Mouse (Mus musculus): ENCODE results near the gene Pkhd1.

DNA sequence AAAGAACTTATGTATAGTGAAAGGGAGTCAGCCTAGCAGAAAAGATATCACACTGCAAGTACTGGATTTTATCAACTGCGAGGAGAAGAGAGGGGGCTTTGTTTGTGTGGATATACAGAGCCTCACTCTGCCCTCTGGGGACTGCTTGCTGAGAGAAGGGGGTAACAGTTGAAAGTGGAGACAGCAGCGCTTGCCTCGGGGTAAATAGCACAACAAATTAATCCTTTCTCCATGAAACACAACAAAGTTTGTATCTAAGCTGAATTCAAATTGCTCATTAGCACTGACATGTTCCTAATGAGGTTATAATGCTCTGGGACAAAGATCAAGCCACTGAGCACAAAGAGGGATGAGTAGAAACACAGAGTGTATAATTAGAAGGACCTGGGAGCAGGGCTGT, 273.2 kb downstream of the Pkhd1 start:
- TF ChIP-seq CTCF (IDR thresholded peaks at IDR 0.05; ENCODE audit: low read depth) (no peak), EP300 (IDR thresholded peaks at IDR 0.05; ENCODE audit: low read depth) (no peak)
